Mouse (Mus musculus): ENCODE measurements around the gene Smarcb1. TPM values are rescaled to one million over a fixed set of nuclear protein-coding genes. Genes with fewer than 3 reads are reported as not detected.

The Smarcb1 gene
- 63.7 and 64.5 TPM in 2 replicates for polyA plus RNA-seq (2015; fragmentation: Nextera tagmentation; extraction: Ambion mirVana)

DNA sequence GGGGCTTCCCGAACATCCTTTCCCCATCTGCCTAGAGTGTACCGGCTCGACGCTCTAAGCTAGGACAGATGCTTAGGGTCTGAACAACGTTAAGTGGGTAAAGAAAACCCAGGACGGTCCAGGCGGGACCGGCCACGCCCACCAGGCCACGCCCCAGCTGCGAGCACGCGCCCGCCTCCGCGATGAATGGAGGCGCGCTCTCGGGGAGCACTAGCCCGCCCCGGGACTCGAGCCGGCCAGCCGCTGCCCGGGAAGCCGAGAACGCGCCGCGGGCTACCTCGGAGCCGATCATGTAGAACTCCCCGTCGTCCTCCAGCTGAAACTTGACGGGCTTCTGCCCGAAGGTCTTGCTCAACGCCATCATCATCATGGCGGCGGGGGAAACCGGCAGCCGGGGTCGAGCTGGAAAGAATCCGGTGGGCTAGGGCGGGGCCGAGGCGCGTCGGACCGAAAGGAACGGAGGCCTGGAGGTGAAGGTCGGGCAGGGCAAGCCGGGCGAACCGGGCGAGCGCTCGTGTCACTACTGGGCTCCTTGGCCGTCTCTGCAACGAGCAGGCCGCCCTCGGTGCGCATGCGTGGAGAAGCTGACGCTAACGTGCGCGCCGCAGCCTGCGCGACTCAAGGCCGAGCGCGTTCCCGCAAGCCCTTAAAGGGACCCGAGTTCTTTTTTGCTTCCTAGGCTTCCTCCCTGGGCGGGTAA lies at the start of gene Smarcb1:
TSS of gene Smarcb1 (minus strand) at position 592 of the 700 bp plus-strand sequence.
- H3K9ac ChIP-seq, result peak within 1 kb of the TSS; percentile 86
- H3K4me3 ChIP-seq (replicated peaks), result peak within 1 kb of the TSS; percentile 81
- peaks cover 42% of the 10 kb centered on the region for H3K4me1 ChIP-seq (replicated peaks)
- peak within 1 kb of the TSS; percentile 97 for H3K4me2 ChIP-seq
- H3K27me3 ChIP-seq, result peaks cover 11% of the 10 kb centered on the region
- WGBS (ENCODE audit: insufficient replicate concordance), result under 1% methylated on average over 76 of the region's 76 CpGs
- ATAC-seq (ENCODE audit: insufficient read depth), result peak; percentile 95
- no peaks in the 10 kb centered on the region for H3K9me3 ChIP-seq (replicated peaks)
- peak within 1 kb of the TSS; percentile 87 for H3K27ac ChIP-seq (replicated peaks)
- peaks cover 13% of the 10 kb centered on the region for H3K36me3 ChIP-seq (replicated peaks)

DNA sequence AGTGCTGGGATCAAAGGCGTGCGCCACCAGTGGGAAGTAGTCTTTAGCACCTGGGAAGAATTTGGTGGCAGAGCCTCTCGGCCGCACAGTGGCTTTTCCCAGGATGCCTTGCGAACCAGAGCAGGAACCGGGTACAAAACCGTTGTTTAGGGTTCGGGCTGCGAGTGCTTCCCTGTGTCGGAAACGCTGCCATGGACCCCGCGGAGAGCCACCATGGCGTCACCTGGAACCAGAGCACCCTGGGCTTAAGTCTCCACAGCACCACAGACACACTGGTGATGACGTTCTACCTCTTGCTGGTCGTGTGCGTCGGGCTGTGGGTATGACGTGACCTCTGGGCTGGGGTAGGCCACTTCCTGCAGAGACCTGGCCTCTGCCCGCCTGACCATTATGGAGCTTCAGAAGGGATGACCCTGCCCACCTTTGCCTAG lies 33.0 kb upstream of the Smarcb1 start, which contains the start of gene Gm5134:
TSS of gene Gm5134 (plus strand) at position 134 of the 431 bp plus-strand sequence.
- peaks cover 13% of the 10 kb centered on the region for H3K4me1 ChIP-seq (replicated peaks)
- no peak for ATAC-seq (ENCODE audit: insufficient read depth)

DNA sequence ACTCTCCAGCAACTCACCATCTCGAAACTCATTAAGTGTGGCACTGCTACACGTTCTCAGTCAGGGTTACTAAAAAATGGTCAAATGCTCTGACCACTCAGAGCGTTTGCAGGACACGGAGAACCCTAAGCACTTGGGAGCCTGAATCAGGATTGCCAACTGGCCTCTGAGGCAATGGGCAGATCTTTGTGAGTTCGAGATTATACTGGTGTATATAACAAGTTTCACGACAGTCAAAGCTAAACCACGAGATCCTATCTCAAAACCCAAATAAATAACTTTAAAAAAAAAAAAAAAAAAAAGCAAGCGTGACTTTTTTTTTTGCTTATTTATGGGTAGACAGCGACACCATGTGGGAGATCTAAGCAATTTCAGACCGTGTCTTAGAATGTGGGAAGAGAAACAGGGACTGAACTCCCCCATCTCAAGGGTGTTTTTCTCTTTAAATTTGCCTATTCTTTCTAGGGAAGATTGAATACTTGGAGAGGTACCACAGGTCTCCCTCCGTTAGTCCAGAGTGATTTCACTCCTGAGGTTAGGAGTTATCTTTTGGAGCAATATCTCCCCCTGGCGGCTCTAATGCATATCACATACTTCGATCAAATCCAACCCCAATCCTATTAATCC lies 30.1 kb upstream of the Smarcb1 start:
- Histone ChIP-seq H3K4me2 (peak overlapping the region; percentile 65), H3K4me3 (replicated peaks) (peak overlapping the region; percentile 49), H3K9me3 (replicated peaks) (no peaks in the 10 kb centered on the region), H3K36me3 (replicated peaks) (no peaks in the 10 kb centered on the region), H3K27ac (replicated peaks) (no peak overlapping the region), H3K9ac (no peak overlapping the region), H3K4me1 (replicated peaks) (peaks cover 13% of the 10 kb centered on the region), H3K27me3 (peaks cover 74% of the 10 kb centered on the region)
- ATAC-seq (ENCODE audit: insufficient read depth), result no peak
- 3% methylated on average over 13 of the region's 13 CpGs for WGBS (ENCODE audit: insufficient replicate concordance)

More for the DNA sequence above, 33.0 kb upstream of the Smarcb1 start, which contains the start of gene Gm5134:
- Histone ChIP-seq H3K4me3 (replicated peaks) (peak within 1 kb of the TSS; percentile 47), H3K27ac (replicated peaks) (no peak within 1 kb of the TSS), H3K9me3 (replicated peaks) (no peaks in the 10 kb centered on the region), H3K9ac (0 out of 2 replicates have a peak within 1 kb of the TSS, but pooled peaks have one; percentile 30), H3K36me3 (replicated peaks) (no peaks in the 10 kb centered on the region), H3K4me2 (peak within 1 kb of the TSS; percentile 64), H3K27me3 (peaks cover 49% of the 10 kb centered on the region)
- 21% methylated on average over 20 of the region's 20 CpGs for WGBS (ENCODE audit: insufficient replicate concordance)

DNA sequence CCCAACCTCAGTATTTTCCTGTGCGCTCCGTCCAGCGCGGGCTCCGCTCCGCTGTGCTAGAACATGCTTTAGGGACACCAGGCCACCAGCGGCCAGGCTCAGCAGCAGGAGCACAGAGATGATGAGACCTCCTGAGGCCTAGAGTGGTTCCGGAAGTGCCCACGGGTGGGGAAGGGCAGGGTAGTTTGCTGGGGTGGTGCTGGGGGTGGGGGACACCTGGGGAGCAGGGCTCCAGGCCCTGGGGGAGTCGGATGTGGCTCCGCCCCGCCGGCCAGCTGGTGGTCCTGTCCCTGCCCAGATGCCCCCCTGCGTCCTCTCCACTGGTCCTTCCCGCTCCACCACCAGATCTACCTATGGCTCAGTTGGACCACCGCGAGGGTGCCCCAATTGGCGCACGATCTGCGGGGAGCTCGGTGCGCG lies 29.4 kb upstream of the Smarcb1 start:
- H3K27ac ChIP-seq (replicated peaks), result no peak overlapping the region
- no peak overlapping the region for H3K9ac ChIP-seq
- peaks cover 75% of the 10 kb centered on the region for H3K27me3 ChIP-seq
- H3K4me3 ChIP-seq (replicated peaks), result peak overlapping the region; percentile 49
- no peaks in the 10 kb centered on the region for H3K9me3 ChIP-seq (replicated peaks)
- peak overlapping the region; percentile 65 for H3K4me2 ChIP-seq
- no peaks in the 10 kb centered on the region for H3K36me3 ChIP-seq (replicated peaks)
- WGBS (ENCODE audit: insufficient replicate concordance), result 3% methylated on average over 19 of the region's 23 CpGs
- peak; percentile 31 for ATAC-seq (ENCODE audit: insufficient read depth)
- H3K4me1 ChIP-seq (replicated peaks), result peaks cover 13% of the 10 kb centered on the region

DNA sequence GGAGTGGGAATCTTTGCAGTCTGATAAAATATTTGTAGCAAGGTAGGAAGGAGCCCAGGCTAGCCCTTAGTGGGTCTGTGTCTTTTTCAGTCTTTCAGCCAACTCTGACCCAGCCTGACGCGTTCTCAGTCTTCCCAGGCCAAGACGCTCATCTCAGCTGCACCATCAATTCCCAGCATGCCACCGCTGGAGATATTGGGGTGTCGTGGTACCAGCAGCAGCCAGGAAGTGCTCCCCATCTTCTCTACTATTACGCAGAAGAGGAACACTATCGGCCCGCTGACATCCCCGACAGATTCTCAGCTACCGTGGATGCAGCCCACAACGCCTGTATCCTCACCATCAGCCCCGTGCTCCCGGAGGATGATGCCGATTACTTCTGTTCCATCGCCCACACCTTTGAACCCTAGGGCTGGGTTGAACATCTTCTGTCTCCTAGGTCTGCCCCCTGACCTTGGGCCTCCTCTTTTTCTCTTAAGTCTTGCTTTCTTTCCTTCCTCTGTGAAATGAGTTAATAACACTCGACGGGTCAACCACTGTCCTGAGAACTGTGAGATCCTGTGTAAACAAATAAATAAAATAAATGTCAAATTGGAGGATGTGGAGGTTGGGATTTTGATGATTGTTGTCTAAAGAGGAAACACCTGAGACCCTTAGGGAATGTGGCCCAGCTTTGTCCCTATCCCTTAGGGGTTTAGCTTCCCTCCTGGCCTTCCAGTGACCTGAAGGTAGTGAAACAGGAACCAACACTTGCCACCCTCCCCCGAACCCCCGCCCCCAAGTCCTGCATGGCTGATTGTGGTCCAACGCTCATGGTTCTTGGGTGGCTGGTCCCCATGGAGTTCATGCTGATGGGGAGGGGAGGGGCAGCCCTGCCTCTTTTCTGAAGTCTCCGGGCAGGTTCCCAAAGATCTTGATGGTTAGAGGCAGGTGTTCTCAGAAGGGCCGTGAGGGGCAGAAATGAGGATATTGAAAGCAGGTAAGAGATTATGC lies 27.9 kb upstream of the Smarcb1 start:
- WGBS (ENCODE audit: insufficient replicate concordance), result 66% methylated on average over 22 of the region's 22 CpGs
- no peak overlapping the region for H3K27ac ChIP-seq (replicated peaks)
- no peak overlapping the region for H3K4me2 ChIP-seq
- ATAC-seq (ENCODE audit: insufficient read depth), result no peak
- H3K36me3 ChIP-seq (replicated peaks), result no peaks in the 10 kb centered on the region
- no peak overlapping the region for H3K4me3 ChIP-seq (replicated peaks)
- no peak overlapping the region for H3K9ac ChIP-seq
- H3K27me3 ChIP-seq, result peaks cover 77% of the 10 kb centered on the region
- peaks cover 13% of the 10 kb centered on the region for H3K4me1 ChIP-seq (replicated peaks)
- H3K9me3 ChIP-seq (replicated peaks), result no peaks in the 10 kb centered on the region

DNA sequence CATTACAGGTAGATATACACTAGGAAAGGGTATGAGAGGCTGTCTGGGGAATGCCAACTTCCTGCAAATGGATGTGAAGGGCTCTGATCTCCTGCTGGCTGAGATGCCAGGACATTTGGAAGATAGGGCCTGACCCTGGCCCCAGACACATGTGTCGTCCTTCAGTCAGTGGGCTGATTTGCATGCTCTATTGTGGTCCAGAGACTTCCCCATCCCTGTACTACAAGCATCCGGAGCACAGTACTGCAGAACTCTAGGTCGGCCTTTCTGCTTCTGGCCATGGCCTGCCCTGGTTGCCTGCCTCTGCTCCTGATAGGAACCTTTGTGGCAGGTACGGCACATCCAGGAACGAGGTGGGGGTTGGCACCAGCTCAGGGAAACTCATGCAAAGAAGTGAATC lies 26.7 kb upstream of the Smarcb1 start:
- peaks cover 12% of the 10 kb centered on the region for H3K4me1 ChIP-seq (replicated peaks)
- H3K4me2 ChIP-seq, result no peak overlapping the region
- H3K27me3 ChIP-seq, result peaks cover 64% of the 10 kb centered on the region
- no peaks in the 10 kb centered on the region for H3K9me3 ChIP-seq (replicated peaks)
- 46% methylated on average over 5 of the region's 5 CpGs for WGBS (ENCODE audit: insufficient replicate concordance)
- no peak overlapping the region for H3K9ac ChIP-seq
- no peak overlapping the region for H3K4me3 ChIP-seq (replicated peaks)
- H3K27ac ChIP-seq (replicated peaks), result no peak overlapping the region
- ATAC-seq (ENCODE audit: insufficient read depth), result no peak
- H3K36me3 ChIP-seq (replicated peaks), result no peaks in the 10 kb centered on the region

DNA sequence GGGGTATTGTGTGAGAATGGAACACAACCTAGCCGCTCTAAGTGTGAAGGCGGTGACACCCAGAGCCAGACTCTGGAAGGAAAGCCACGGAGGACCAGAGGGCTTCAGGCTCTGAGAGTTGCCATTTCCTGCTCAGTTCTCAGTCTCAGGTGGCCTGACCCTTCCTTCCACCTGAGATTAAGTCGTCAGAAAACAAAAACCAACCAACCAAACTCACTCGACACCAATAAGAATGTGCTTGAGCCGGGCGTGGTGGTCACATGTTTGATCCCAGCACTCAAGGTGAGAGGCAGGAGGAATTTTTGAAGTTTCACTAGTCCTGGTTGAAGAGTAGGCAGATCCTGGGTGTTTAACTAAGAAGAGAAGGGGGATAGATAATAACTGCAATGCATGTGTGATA lies 24.5 kb upstream of the Smarcb1 start:
- 69% methylated on average over 7 of the region's 7 CpGs for WGBS (ENCODE audit: insufficient replicate concordance)

DNA sequence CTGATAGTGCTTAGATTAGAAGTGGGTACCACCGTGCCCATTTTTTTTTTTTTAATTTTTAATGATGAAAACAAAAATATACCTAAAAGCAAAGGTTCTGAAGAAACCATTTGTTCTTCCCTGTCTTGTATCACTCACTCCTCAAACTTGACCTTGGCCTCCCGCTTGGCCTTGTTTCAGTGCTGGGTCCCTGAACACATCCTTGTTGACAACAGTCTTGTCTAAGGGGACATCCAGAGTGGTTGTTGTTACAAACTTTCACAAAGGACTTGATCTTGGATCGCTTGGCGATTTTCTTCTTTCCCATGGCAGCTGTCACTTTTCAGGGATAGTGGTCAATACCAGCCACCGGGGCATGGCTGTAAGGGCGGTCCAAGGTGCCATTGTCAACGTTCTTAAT lies 23.8 kb upstream of the Smarcb1 start:
- H3K9me3 ChIP-seq (replicated peaks), result no peaks in the 10 kb centered on the region
- H3K4me2 ChIP-seq, result no peak overlapping the region
- peaks cover 17% of the 10 kb centered on the region for H3K4me1 ChIP-seq (replicated peaks)
- H3K9ac ChIP-seq, result no peak overlapping the region
- peaks cover 41% of the 10 kb centered on the region for H3K27me3 ChIP-seq
- no peak overlapping the region for H3K27ac ChIP-seq (replicated peaks)
- 67% methylated on average over 7 of the region's 7 CpGs for WGBS (ENCODE audit: insufficient replicate concordance)
- ATAC-seq (ENCODE audit: insufficient read depth), result no peak
- H3K4me3 ChIP-seq (replicated peaks), result no peak overlapping the region
- H3K36me3 ChIP-seq (replicated peaks), result no peaks in the 10 kb centered on the region

More for the DNA sequence above, 24.5 kb upstream of the Smarcb1 start:
- Histone ChIP-seq H3K36me3 (replicated peaks) (no peaks in the 10 kb centered on the region), H3K27me3 (peaks cover 48% of the 10 kb centered on the region), H3K4me1 (replicated peaks) (peaks cover 12% of the 10 kb centered on the region), H3K9ac (no peak overlapping the region), H3K4me3 (replicated peaks) (no peak overlapping the region), H3K4me2 (no peak overlapping the region), H3K27ac (replicated peaks) (no peak overlapping the region), H3K9me3 (replicated peaks) (no peaks in the 10 kb centered on the region)
- no peak for ATAC-seq (ENCODE audit: insufficient read depth)

DNA sequence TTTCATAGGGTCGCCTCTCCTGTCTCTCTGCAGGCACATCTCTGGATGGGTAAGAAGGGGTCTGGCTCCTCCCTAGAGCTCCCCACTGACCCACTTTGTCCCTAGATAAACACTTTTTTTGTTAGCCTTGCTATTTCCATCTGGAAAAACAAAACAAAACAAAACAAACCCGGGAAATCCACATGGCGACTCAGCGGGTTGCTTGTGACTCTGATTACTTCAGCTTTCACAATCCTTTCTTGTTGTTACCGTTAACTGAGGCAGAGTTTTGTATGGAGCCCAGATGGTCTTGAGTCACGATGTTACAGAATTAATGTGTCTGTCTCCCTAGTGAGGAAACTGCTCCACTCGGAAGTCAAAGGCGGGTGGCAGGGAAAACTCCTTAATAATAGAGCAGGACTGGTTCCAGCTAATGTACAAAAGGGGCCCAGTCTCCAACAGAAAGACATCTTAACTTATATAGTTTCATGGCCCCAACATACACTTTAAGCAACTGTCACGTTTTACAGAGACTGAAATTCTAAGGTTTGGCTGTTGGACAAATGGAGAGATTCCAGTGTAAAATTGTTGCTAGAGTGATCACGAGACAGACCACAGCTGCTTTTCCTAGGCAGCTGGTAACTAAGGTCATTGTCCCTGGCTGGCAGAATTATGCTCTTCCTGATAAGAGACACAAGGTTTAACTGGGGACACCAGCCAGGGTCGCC lies 22.8 kb upstream of the Smarcb1 start:
- Histone ChIP-seq H3K4me3 (replicated peaks) (no peak overlapping the region), H3K4me1 (replicated peaks) (peaks cover 26% of the 10 kb centered on the region), H3K9me3 (replicated peaks) (no peaks in the 10 kb centered on the region), H3K36me3 (replicated peaks) (no peaks in the 10 kb centered on the region), H3K27ac (replicated peaks) (no peak overlapping the region), H3K9ac (no peak overlapping the region), H3K27me3 (peaks cover 31% of the 10 kb centered on the region), H3K4me2 (no peak overlapping the region)
- 46% methylated on average over 11 of the region's 11 CpGs for WGBS (ENCODE audit: insufficient replicate concordance)
- ATAC-seq (ENCODE audit: insufficient read depth), result no peak

DNA sequence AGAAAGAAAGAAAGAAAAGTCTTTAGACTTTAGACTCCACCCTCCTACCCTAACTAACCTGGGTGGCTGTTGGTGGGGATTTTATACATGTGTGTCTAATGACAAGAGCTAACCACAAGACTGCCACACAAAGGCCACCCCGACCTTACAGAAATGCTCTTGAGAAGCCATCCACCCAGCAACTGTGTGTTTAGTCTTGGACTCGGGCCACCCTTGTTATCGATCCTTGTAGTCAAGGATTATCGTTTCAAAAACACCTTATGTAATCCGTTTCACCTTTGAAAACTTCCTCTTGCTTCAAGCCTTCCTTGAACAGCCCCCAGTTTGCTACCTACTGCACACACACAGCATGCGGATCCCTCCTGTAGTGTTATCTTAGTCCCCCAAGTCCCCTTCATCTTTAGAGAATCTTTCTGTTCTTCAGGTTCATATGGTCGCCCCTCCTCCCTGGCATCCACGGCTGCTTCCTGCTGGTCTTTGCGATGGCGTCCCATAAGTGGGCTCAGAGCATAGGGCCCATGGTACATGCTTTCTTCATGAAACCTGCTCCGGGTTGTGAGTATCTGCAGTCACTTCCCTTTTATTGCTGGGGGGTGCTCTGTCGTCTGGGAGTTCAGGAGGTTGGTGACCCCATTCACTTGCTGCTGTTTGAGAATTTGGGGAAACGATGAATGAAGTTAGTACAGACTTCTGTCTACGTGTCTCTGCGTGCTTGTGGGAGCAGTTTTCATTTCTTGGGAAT lies 21.5 kb upstream of the Smarcb1 start, which contains the start of gene Vpreb3:
TSS of gene Vpreb3 (plus strand) at position 322 of the 742 bp plus-strand sequence.
- ATAC-seq (ENCODE audit: insufficient read depth), result no peak
- Histone ChIP-seq H3K36me3 (replicated peaks) (0 out of 2 replicates have a peak, but pooled peaks cover 2% of the 10 kb centered on the region), H3K4me2 (no peak within 1 kb of the TSS), H3K9me3 (replicated peaks) (no peaks in the 10 kb centered on the region), H3K27me3 (peaks cover 18% of the 10 kb centered on the region; the same call in 1 of the 2 replicates), H3K9ac (no peak within 1 kb of the TSS), H3K4me1 (replicated peaks) (peaks cover 35% of the 10 kb centered on the region), H3K4me3 (replicated peaks) (no peak within 1 kb of the TSS), H3K27ac (replicated peaks) (no peak within 1 kb of the TSS)
- WGBS (ENCODE audit: insufficient replicate concordance), result 56% methylated on average over 15 of the region's 15 CpGs

Measured in liver, embryonic 15.5 days (tissue).